Mouse (Mus musculus): ENCODE measurements around the gene Abca3. TPM values are rescaled to one million over a fixed set of nuclear protein-coding genes. Genes with fewer than 3 reads are reported as not detected.
A peak's percentile ranks its signal among the peaks of the same experiment; 100 is the strongest.

Abca3 gene
- polyA plus RNA-seq, 1 experiment from 2014 or later = 12.2 TPM

GRCm38 (mm10) chr17:24352370-24353194 lies 832 bp downstream of the Abca3 start:
- peak; percentile 92 for DNase-seq (ENCODE audit: low spot score, missing footprints)
- 4% methylated on average over 36 of the region's 36 CpGs for WGBS
- H3K27ac ChIP-seq (ENCODE audit: low read depth, low read length) = peak overlapping the region; percentile 14; the same call in 1 of the 2 replicates
- peak overlapping the region; percentile 98 for H3K4me2 ChIP-seq
- no peak for ATAC-seq (ENCODE audit: low FRiP score)
- H3K36me3 ChIP-seq (ENCODE audit: control insufficient read depth, insufficient read depth, low read length) = no peaks in the 10 kb centered on the region
- peak overlapping the region; percentile 80 for H3K4me3 ChIP-seq (ENCODE audit: low read depth, low read length)
- H3K4me1 ChIP-seq (ENCODE audit: control insufficient read depth, insufficient read depth, low read length) = no peaks in the 10 kb centered on the region; the same call in 1 of the 2 replicates
- H3K9ac ChIP-seq (ENCODE audit: low read length) = peak overlapping the region; percentile 85
- H3K9me3 ChIP-seq (ENCODE audit: control insufficient read depth, low read length) = no peaks in the 10 kb centered on the region
- H3K27me3 ChIP-seq (ENCODE audit: control insufficient read depth, insufficient read depth, low read length) = peaks cover 12% of the 10 kb centered on the region

- DNase-seq (ENCODE audit: low spot score, missing footprints) (no peak), ATAC-seq (ENCODE audit: low FRiP score) (no peak)
- Histone ChIP-seq H3K9ac (ENCODE audit: low read length) (no peak overlapping the region), H3K4me2 (no peak overlapping the region), H3K27ac (ENCODE audit: low read depth, low read length) (no peak overlapping the region), H3K27me3 (ENCODE audit: control insufficient read depth, insufficient read depth, low read length) (peaks cover 12% of the 10 kb centered on the region), H3K36me3 (ENCODE audit: control insufficient read depth, insufficient read depth, low read length) (no peaks in the 10 kb centered on the region), H3K9me3 (ENCODE audit: control insufficient read depth, low read length) (no peaks in the 10 kb centered on the region), H3K4me3 (ENCODE audit: low read depth, low read length) (no peak overlapping the region), H3K4me1 (ENCODE audit: control insufficient read depth, insufficient read depth, low read length) (no peaks in the 10 kb centered on the region; the same call in 1 of the 2 replicates)
- WGBS = 86% methylated on average over 3 of the region's 3 CpGs
These were observed 2.2 kb downstream of the Abca3 start for GRCm38 (mm10) chr17:24353960-24354359.

GRCm38 (mm10) chr17:24355284-24355683 lies 3.5 kb downstream of the Abca3 start:
- DNase-seq (ENCODE audit: low spot score, missing footprints) = no peak
- WGBS = 85% methylated on average over 8 of the region's 8 CpGs
- H3K4me2 ChIP-seq = no peak overlapping the region
- no peaks in the 10 kb centered on the region for H3K36me3 ChIP-seq (ENCODE audit: control insufficient read depth, insufficient read depth, low read length)
- no peak overlapping the region for H3K4me3 ChIP-seq (ENCODE audit: low read depth, low read length)
- no peak overlapping the region for H3K9ac ChIP-seq (ENCODE audit: low read length)
- no peaks in the 10 kb centered on the region; the same call in none of the 2 replicates for H3K4me1 ChIP-seq (ENCODE audit: control insufficient read depth, insufficient read depth, low read length)
- H3K27me3 ChIP-seq (ENCODE audit: control insufficient read depth, insufficient read depth, low read length) = peaks cover 8% of the 10 kb centered on the region
- no peak for ATAC-seq (ENCODE audit: low FRiP score)
- H3K9me3 ChIP-seq (ENCODE audit: control insufficient read depth, low read length) = no peaks in the 10 kb centered on the region
- no peak overlapping the region for H3K27ac ChIP-seq (ENCODE audit: low read depth, low read length)

GRCm38 (mm10) chr17:24359006-24359405 lies 7.3 kb downstream of the Abca3 start:
- peaks cover 2% of the 10 kb centered on the region; the same call in 1 of the 2 replicates for H3K4me1 ChIP-seq (ENCODE audit: control insufficient read depth, insufficient read depth, low read length)
- 94% methylated on average over 8 of the region's 8 CpGs for WGBS
- ATAC-seq (ENCODE audit: low FRiP score) (no peak), DNase-seq (ENCODE audit: low spot score, missing footprints) (no peak)
- H3K27me3 ChIP-seq (ENCODE audit: control insufficient read depth, insufficient read depth, low read length) = no peaks in the 10 kb centered on the region
- no peaks in the 10 kb centered on the region for H3K9me3 ChIP-seq (ENCODE audit: control insufficient read depth, low read length)
- H3K4me3 ChIP-seq (ENCODE audit: low read depth, low read length) = no peak overlapping the region
- no peak overlapping the region for H3K9ac ChIP-seq (ENCODE audit: low read length)
- no peaks in the 10 kb centered on the region for H3K36me3 ChIP-seq (ENCODE audit: control insufficient read depth, insufficient read depth, low read length)
- H3K4me2 ChIP-seq = no peak overlapping the region
- no peak overlapping the region for H3K27ac ChIP-seq (ENCODE audit: low read depth, low read length)

- WGBS = 77% methylated on average over 2 of the region's 2 CpGs
- DNase-seq (ENCODE audit: low spot score, missing footprints) (no peak), ATAC-seq (ENCODE audit: low FRiP score) (no peak)
- Histone ChIP-seq H3K9ac (ENCODE audit: low read length) (no peak overlapping the region), H3K27ac (ENCODE audit: low read depth, low read length) (no peak overlapping the region), H3K4me3 (ENCODE audit: low read depth, low read length) (no peak overlapping the region), H3K4me2 (no peak overlapping the region), H3K9me3 (ENCODE audit: control insufficient read depth, low read length) (no peaks in the 10 kb centered on the region), H3K27me3 (ENCODE audit: control insufficient read depth, insufficient read depth, low read length) (no peaks in the 10 kb centered on the region), H3K36me3 (ENCODE audit: control insufficient read depth, insufficient read depth, low read length) (no peaks in the 10 kb centered on the region), H3K4me1 (ENCODE audit: control insufficient read depth, insufficient read depth, low read length) (peaks cover 2% of the 10 kb centered on the region; the same call in 1 of the 2 replicates)
These were observed 8.2 kb downstream of the Abca3 start for GRCm38 (mm10) chr17:24359903-24360302.

- Histone ChIP-seq H3K27me3 (ENCODE audit: control insufficient read depth, insufficient read depth, low read length) (no peaks in the 10 kb centered on the region), H3K4me2 (no peak overlapping the region), H3K4me3 (ENCODE audit: low read depth, low read length) (no peak overlapping the region), H3K9me3 (ENCODE audit: control insufficient read depth, low read length) (no peaks in the 10 kb centered on the region), H3K9ac (ENCODE audit: low read length) (no peak overlapping the region), H3K27ac (ENCODE audit: low read depth, low read length) (no peak overlapping the region), H3K4me1 (ENCODE audit: control insufficient read depth, insufficient read depth, low read length) (peaks cover 3% of the 10 kb centered on the region; the same call in 1 of the 2 replicates), H3K36me3 (ENCODE audit: control insufficient read depth, insufficient read depth, low read length) (no peaks in the 10 kb centered on the region)
- ATAC-seq (ENCODE audit: low FRiP score) = no peak
- no peak for DNase-seq (ENCODE audit: low spot score, missing footprints)
- WGBS = 85% methylated on average over 8 of the region's 8 CpGs
These were observed 9.1 kb downstream of the Abca3 start for GRCm38 (mm10) chr17:24360841-24361240.

GRCm38 (mm10) chr17:24361291-24361690 lies 9.5 kb downstream of the Abca3 start:
- ATAC-seq (ENCODE audit: low FRiP score) (no peak), DNase-seq (ENCODE audit: low spot score, missing footprints) (no peak)
- Histone ChIP-seq H3K9me3 (ENCODE audit: control insufficient read depth, low read length) (no peaks in the 10 kb centered on the region), H3K4me1 (ENCODE audit: control insufficient read depth, insufficient read depth, low read length) (peaks cover 6% of the 10 kb centered on the region; the same call in 1 of the 2 replicates), H3K27me3 (ENCODE audit: control insufficient read depth, insufficient read depth, low read length) (no peaks in the 10 kb centered on the region), H3K36me3 (ENCODE audit: control insufficient read depth, insufficient read depth, low read length) (no peaks in the 10 kb centered on the region), H3K27ac (ENCODE audit: low read depth, low read length) (no peak overlapping the region), H3K4me3 (ENCODE audit: low read depth, low read length) (no peak overlapping the region), H3K9ac (ENCODE audit: low read length) (no peak overlapping the region), H3K4me2 (no peak overlapping the region)
- WGBS = 85% methylated on average over 5 of the region's 5 CpGs

- 76% methylated on average over 9 of the region's 9 CpGs for WGBS
- no peaks in the 10 kb centered on the region for H3K9me3 ChIP-seq (ENCODE audit: control insufficient read depth, low read length)
- no peak overlapping the region for H3K4me2 ChIP-seq
- no peaks in the 10 kb centered on the region for H3K27me3 ChIP-seq (ENCODE audit: control insufficient read depth, insufficient read depth, low read length)
- no peaks in the 10 kb centered on the region for H3K36me3 ChIP-seq (ENCODE audit: control insufficient read depth, insufficient read depth, low read length)
- no peak overlapping the region for H3K9ac ChIP-seq (ENCODE audit: low read length)
- DNase-seq (ENCODE audit: low spot score, missing footprints) (no peak), ATAC-seq (ENCODE audit: low FRiP score) (no peak)
- no peak overlapping the region for H3K27ac ChIP-seq (ENCODE audit: low read depth, low read length)
- no peak overlapping the region for H3K4me3 ChIP-seq (ENCODE audit: low read depth, low read length)
- H3K4me1 ChIP-seq (ENCODE audit: control insufficient read depth, insufficient read depth, low read length) = peaks cover 6% of the 10 kb centered on the region; the same call in 1 of the 2 replicates
These were observed 10.8 kb downstream of the Abca3 start for GRCm38 (mm10) chr17:24362527-24362926.

- Histone ChIP-seq H3K27me3 (ENCODE audit: control insufficient read depth, insufficient read depth, low read length) (no peaks in the 10 kb centered on the region), H3K27ac (ENCODE audit: low read depth, low read length) (no peak overlapping the region), H3K4me2 (no peak overlapping the region), H3K36me3 (ENCODE audit: control insufficient read depth, insufficient read depth, low read length) (no peaks in the 10 kb centered on the region), H3K4me3 (ENCODE audit: low read depth, low read length) (no peak overlapping the region), H3K9ac (ENCODE audit: low read length) (no peak overlapping the region), H3K9me3 (ENCODE audit: control insufficient read depth, low read length) (no peaks in the 10 kb centered on the region), H3K4me1 (ENCODE audit: control insufficient read depth, insufficient read depth, low read length) (peaks cover 6% of the 10 kb centered on the region; the same call in 1 of the 2 replicates)
- no peak for DNase-seq (ENCODE audit: low spot score, missing footprints)
- no peak for ATAC-seq (ENCODE audit: low FRiP score)
- 91% methylated on average over 9 of the region's 9 CpGs for WGBS
These were observed 12.7 kb downstream of the Abca3 start for GRCm38 (mm10) chr17:24364461-24364860.
